In genomic region chr3:138704469-138704868, GRCm38 (mm10) we compare ENCODE assay signal across 27 mouse cellular contexts. TPM values are rescaled to one million over a fixed set of nuclear protein-coding genes. Genes with fewer than 3 reads are reported as not detected.
DNase-seq lines count a peak whose midpoint lies in the region; ATAC-seq and TF ChIP-seq lines count a peak whose summit lies in the region.
"Had no signal": no experiment of that assay in that cellular context is flagged by ENCODE, and none has a peak within 500 bp of the region (broad histone marks: within the 10 kb centered on the region; RNA-seq: fewer than 3 reads in every experiment).

No protein-coding gene starts in this region.

- H3K4me1 ChIP-seq in hindbrain, embryonic 16.5 days (ENCODE audit: control insufficient read depth, insufficient read depth, low read depth, low read length): no peaks in the 10 kb centered on the region
- H3K4me1 ChIP-seq: embryonic facial prominence, embryonic 12.5 days; embryonic facial prominence, embryonic 15.5 days; heart, embryonic 12.5 days; heart, embryonic 15.5 days had no signal

- DNase-seq in adrenal gland, postnatal 10 days: peak; percentile 18
- no peak for DNase-seq in adrenal gland, postnatal 25 days
- peak; percentile 60 for DNase-seq in retina, postnatal 1 day
- DNase-seq in retina, embryonic 14.5 days (ENCODE audit: low spot score): no peak
- DNase-seq in Muller cell, postnatal 12 days (ENCODE audit: inconsistent ontology term): no peak
- DNase-seq: cerebellum, adult 18-20 months; cerebellum, adult 9-10 months; cerebellum, postnatal 14 days; forebrain, postnatal 0 days; gastrocnemius, adult 2 months; gastrocnemius, postnatal 14 days; heart, adult 18-20 months; heart, postnatal 10 days; heart, postnatal 36 days had no signal

- H3K27ac ChIP-seq in hindbrain, embryonic 16.5 days (ENCODE audit: low read depth, low read length): no peak overlapping the region
- H3K27ac ChIP-seq: embryonic facial prominence, embryonic 12.5 days; embryonic facial prominence, embryonic 15.5 days; gastrocnemius, adult 2 months; heart, embryonic 15.5 days; hindbrain, embryonic 10.5 days; hindbrain, embryonic 13.5 days; hindbrain, postnatal 0 days had no signal

- H3K9ac ChIP-seq in hindbrain, embryonic 16.5 days (ENCODE audit: low read depth, low read length): no peak overlapping the region
- H3K9ac ChIP-seq: embryonic facial prominence, embryonic 12.5 days; embryonic facial prominence, embryonic 15.5 days; forebrain, postnatal 0 days; heart, embryonic 12.5 days; heart, embryonic 15.5 days; hindbrain, embryonic 13.5 days had no signal

- H3K4me3 ChIP-seq in myocyte: no peak overlapping the region
- H3K4me3 ChIP-seq in hindbrain, embryonic 16.5 days (ENCODE audit: low read length): no peak overlapping the region
- H3K4me3 ChIP-seq: embryonic facial prominence, embryonic 12.5 days; embryonic facial prominence, embryonic 15.5 days; gastrocnemius, adult 2 months; heart, embryonic 12.5 days; heart, embryonic 15.5 days; hindbrain, embryonic 10.5 days; hindbrain, embryonic 13.5 days had no signal

- no peaks in the 10 kb centered on the region for H3K9me3 ChIP-seq in hindbrain, embryonic 16.5 days (ENCODE audit: control insufficient read depth, low read length)
- H3K9me3 ChIP-seq: embryonic facial prominence, embryonic 12.5 days; embryonic facial prominence, embryonic 15.5 days; heart, embryonic 12.5 days; heart, embryonic 15.5 days; hindbrain, embryonic 10.5 days; hindbrain, embryonic 13.5 days had no signal

- no peak overlapping the region for H3ac ChIP-seq in myocyte (ENCODE audit: control insufficient read depth, insufficient read length)

- H3K79me2 ChIP-seq in myocyte (ENCODE audit: control insufficient read depth, insufficient read depth): no peaks in the 10 kb centered on the region

- TF ChIP-seq POLR2A in myocyte (IDR thresholded peaks at IDR 0.05; ENCODE audit: insufficient read length, low read depth): no peak

- 83% methylated on average over 9 of the region's 9 CpGs for WGBS in hindbrain, embryonic 16.5 days

- H3K27me3 ChIP-seq in myocyte (ENCODE audit: control insufficient read depth, insufficient read depth, insufficient read length): no peaks in the 10 kb centered on the region
- no peaks in the 10 kb centered on the region for H3K27me3 ChIP-seq in hindbrain, embryonic 16.5 days (replicated peaks; ENCODE audit: control insufficient read depth, insufficient read depth, low read length)
- H3K27me3 ChIP-seq: embryonic facial prominence, embryonic 12.5 days; heart, embryonic 12.5 days; heart, embryonic 15.5 days; hindbrain, embryonic 13.5 days had no signal

- H3K4me2 ChIP-seq in myocyte (ENCODE audit: low read depth): peak overlapping the region; percentile 18
- H3K4me2 ChIP-seq in hindbrain, embryonic 16.5 days (ENCODE audit: low read length): no peak overlapping the region
- H3K4me2 ChIP-seq: embryonic facial prominence, embryonic 12.5 days; embryonic facial prominence, embryonic 15.5 days; heart, embryonic 12.5 days; heart, embryonic 15.5 days; hindbrain, embryonic 13.5 days had no signal

- ATAC-seq in common myeloid progenitor, adult 5-6 weeks (replicated peaks; ENCODE audit: low read depth, poor library complexity, severe bottlenecking): peak; percentile 74
- no peak for ATAC-seq in hindbrain, embryonic 16.5 days
- ATAC-seq: forebrain, embryonic 14.5 days; forebrain, postnatal 0 days; hindbrain, postnatal 0 days; inflammation-experienced regulatory T-cells, adult 6 months; intestine, embryonic 16.5 days had no signal

- no peaks in the 10 kb centered on the region for H3K36me3 ChIP-seq in myocyte (ENCODE audit: control insufficient read depth, insufficient read depth)
- H3K36me3 ChIP-seq in hindbrain, embryonic 16.5 days (ENCODE audit: control insufficient read depth, insufficient read depth, low read length): no peaks in the 10 kb centered on the region
- H3K36me3 ChIP-seq: embryonic facial prominence, embryonic 12.5 days; embryonic facial prominence, embryonic 15.5 days; heart, embryonic 12.5 days; heart, embryonic 15.5 days; hindbrain, embryonic 10.5 days; hindbrain, embryonic 13.5 days had no signal

TF ChIP-seq in myocyte, 11 proteins besides CTCF, POLR2A, EP300 and RAD21:
- TF ChIP-seq SRF (IDR thresholded peaks at IDR 0.05; ENCODE audit: control insufficient read depth, insufficient read length, low read depth) (no peak), REST (IDR thresholded peaks at IDR 0.05; ENCODE audit: insufficient read depth, insufficient read length) (no peak), TCF12 (IDR thresholded peaks at IDR 0.05; ENCODE audit: insufficient read depth, poor library complexity, severe bottlenecking) (no peak), E2F4 (IDR thresholded peaks at IDR 0.05; ENCODE audit: insufficient read depth) (no peak), CEBPB (IDR thresholded peaks at IDR 0.05; ENCODE audit: insufficient read depth, poor library complexity, severe bottlenecking) (no peak), TCF3 (IDR thresholded peaks at IDR 0.05; ENCODE audit: insufficient read length, low read depth) (no peak), MAX (IDR thresholded peaks at IDR 0.05; ENCODE audit: low read depth) (no peak)

RNA-seq across cellular contexts. Expression of gene Tspan5, which starts 37.5 kb away (rescaled TPM):
- total RNA-seq in adrenal gland, postnatal 10 days (2021): 10 to 100 TPM; 30.0 to 30.8 TPM
- total RNA-seq in adrenal gland, postnatal 25 days (2021): 50.1 and 58.3 TPM in 2 replicates
- 18.0 and 25.5 TPM in 2 replicates for total RNA-seq in common myeloid progenitor, adult 5-6 weeks (2017)
- polyA plus RNA-seq in myocyte (2012; fragmentation: generic; extraction: Trizol): 16.9 TPM
- polyA plus RNA-seq in hindbrain, embryonic 16.5 days (2015; fragmentation: Nextera tagmentation; extraction: Ambion mirVana): 86.9 and 93.7 TPM in 2 replicates

Comparison
In these comparisons a context has a peak if more than half of its experiments do, and no peak if none do; other contexts are left out.
1. DNase-seq: peak in adrenal gland, postnatal 10 days (single experiment) and retina, postnatal 1 day (single experiment); none in adrenal gland, postnatal 25 days (single experiment), retina, embryonic 14.5 days (single experiment) and Muller cell, postnatal 12 days (single experiment).